Mouse (Mus musculus) lung, postnatal 14 days (tissue): ENCODE data around the gene Polr3b.

ENCODE experiments used
- DNase-seq: peaks from one replicate; pipeline ENCODE4 v3.0.0; 2021

Gene Polr3b

GRCm38 (mm10) chr10:84773889-84774288 lies 151.8 kb downstream of the Polr3b start:
- DNase-seq, result no peak

- peak; percentile 73 for DNase-seq
These were observed 152.5 kb downstream of the Polr3b start for GRCm38 (mm10) chr10:84774573-84774972.
